Mouse (Mus musculus) left cerebral cortex, adult 11 months (tissue): ENCODE measurements around the gene Cr2.
"Not testable (repeated sequence)": the region's sequence is repeated elsewhere in the genome, so short reads cannot be mapped to it uniquely, and the experiment has no call there.

Experiments used
- DNase-seq: peaks from one replicate; pipeline ENCODE4 v3.0.0; 2022; ENCODE audit warnings: low spot score

Cr2 gene

GRCm38 (mm10) chr1:195175980-195176931 lies at the start of gene Cr2:
Gene Cr2 (minus strand): TSS chr1:195176716.
- peak; percentile 15 for DNase-seq

- no peak for DNase-seq
Observed at GRCm38 (mm10) chr1:195221781-195222180, 45.3 kb upstream of the Cr2 start.

- DNase-seq, result not testable (repeated sequence)
Observed at GRCm38 (mm10) chr1:195212851-195213250, 36.3 kb upstream of the Cr2 start.

- no peak for DNase-seq
Observed at GRCm38 (mm10) chr1:195184746-195185145, 8.2 kb upstream of the Cr2 start.

- DNase-seq, result no peak
Observed at GRCm38 (mm10) chr1:195164996-195165755, 11.3 kb downstream of the Cr2 start.

- DNase-seq, result no peak
Observed at GRCm38 (mm10) chr1:195132070-195132469, 44.4 kb downstream of the Cr2 start.

GRCm38 (mm10) chr1:195131675-195132015 lies 44.9 kb downstream of the Cr2 start:
- DNase-seq, result no peak

- peak; percentile 81 for DNase-seq
Observed at GRCm38 (mm10) chr1:195130953-195131674, 45.4 kb downstream of the Cr2 start, which contains the start of gene Cr1l. Gene Cr1l (minus strand): TSS chr1:195131586.

GRCm38 (mm10) chr1:195130479-195130878 lies 46.0 kb downstream of the Cr2 start:
- DNase-seq, result no peak

GRCm38 (mm10) chr1:195129867-195130266 lies 46.6 kb downstream of the Cr2 start:
- no peak for DNase-seq

GRCm38 (mm10) chr1:195114414-195114813 lies 62.1 kb downstream of the Cr2 start:
- no peak for DNase-seq

GRCm38 (mm10) chr1:195113621-195114020 lies 62.9 kb downstream of the Cr2 start:
- no peak for DNase-seq

GRCm38 (mm10) chr1:195100693-195101092 lies 75.8 kb downstream of the Cr2 start:
- DNase-seq, result no peak

- no peak for DNase-seq
Observed at GRCm38 (mm10) chr1:195098004-195098403, 78.5 kb downstream of the Cr2 start.

GRCm38 (mm10) chr1:195092220-195092720 lies 84.2 kb downstream of the Cr2 start, which contains the start of gene Cd46:
Gene Cd46 (minus strand): TSS chr1:195092249.
- DNase-seq, result no peak

- no peak for DNase-seq
Observed at GRCm38 (mm10) chr1:195091699-195092219, 84.8 kb downstream of the Cr2 start.
